Mouse (Mus musculus) ovary, adult 10 weeks (tissue): ENCODE results near the gene Atp6v1a. TPM values are rescaled to one million over a fixed set of nuclear protein-coding genes. Genes with fewer than 3 reads are reported as not detected.

ENCODE experiments used
- polyA plus RNA-seq: library from polyadenylated mRNA; stranded (reverse); fragments of 350-450 nt; fragmentation: Illumina TruSeq; extraction: RNeasy Lipid Tissue Mini Kit (QIAGEN cat#74804); gene quantifications from one replicate; pipeline ENCODE4 v1.2.3, GENCODE M21; 2014

Gene Atp6v1a
- 114 TPM for polyA plus RNA-seq

DNA sequence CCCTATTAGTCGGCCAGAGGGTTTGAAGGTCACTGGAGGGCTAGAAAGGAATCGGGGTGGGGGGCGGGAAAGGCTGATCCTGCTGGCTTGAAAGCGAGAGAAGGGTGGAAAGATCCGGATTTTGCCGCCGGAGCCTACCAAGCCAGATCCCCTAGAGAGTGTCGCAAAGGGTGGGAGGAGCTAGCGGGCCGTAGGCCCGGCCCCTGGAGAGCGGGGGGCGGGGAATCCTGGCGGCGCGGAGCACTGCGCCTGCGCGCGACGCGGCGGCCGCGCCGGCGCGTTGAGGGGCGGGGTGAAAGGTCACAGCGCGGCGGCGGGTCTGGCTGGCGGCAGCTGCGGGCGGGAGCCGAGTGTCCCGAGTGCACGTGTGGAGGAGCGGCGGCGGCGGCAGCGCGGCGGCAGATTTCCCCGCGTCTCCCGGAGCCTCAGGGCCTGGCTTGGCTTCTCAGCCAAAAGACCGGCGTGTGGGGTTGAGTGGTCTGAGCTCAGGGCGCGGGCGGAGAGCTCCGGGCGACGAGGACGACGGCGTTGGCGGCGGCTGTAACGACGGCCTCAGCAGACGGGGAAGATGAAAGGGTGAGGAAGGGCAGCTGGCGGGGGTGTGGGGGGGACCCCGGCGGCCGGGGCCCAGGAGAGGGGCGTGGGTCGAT is at the start of gene Atp6v1a, which contains the start of gene Naa50:
TSS of gene Atp6v1a (minus strand) at position 170 of the 650 bp plus-strand sequence.
TSS of gene Naa50 (plus strand) at position 295 of the 650 bp plus-strand sequence.

DNA sequence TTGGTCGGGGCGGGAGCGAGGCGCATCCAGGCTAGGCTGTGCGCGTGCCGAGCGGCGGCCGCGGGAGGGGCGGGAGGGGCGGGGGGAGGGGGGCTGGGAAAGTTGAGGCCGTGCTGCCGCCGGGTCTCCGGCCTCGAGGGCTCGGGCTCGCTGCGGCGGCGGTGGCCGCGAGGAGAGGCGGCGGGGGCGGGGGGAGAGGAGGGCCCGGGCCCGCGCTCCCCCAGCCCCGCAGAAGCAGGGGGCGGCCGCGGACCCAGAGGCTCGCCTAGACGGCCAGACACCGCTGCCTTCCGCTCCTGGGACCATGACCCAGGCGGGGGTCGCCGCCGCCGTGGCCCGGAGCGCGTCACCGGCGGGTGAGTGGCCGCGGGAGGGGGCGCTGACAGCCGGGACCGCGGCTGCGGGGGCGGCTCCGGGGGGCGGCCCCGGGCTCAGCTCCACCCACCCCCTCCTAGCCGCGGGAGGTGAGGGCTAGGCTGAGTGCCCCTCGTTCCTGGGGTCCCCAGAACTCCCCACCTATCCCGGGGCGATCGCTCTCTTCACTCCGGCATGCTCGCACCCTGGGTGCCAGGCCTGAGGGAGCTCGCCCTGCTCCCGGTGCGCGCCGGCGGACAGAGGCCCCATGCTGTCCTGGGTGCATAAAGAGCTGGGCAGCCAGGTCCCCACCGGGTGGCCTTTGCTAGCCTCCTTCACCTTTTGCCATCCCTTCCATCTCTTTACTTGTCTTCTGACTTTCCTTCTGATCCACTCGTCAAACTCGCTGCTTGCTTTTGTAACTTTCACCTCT is 33.8 kb upstream of the Atp6v1a start, which contains the start of gene Usf3:
TSS of gene Usf3 (plus strand) at position 92 of the 787 bp plus-strand sequence.

DNA sequence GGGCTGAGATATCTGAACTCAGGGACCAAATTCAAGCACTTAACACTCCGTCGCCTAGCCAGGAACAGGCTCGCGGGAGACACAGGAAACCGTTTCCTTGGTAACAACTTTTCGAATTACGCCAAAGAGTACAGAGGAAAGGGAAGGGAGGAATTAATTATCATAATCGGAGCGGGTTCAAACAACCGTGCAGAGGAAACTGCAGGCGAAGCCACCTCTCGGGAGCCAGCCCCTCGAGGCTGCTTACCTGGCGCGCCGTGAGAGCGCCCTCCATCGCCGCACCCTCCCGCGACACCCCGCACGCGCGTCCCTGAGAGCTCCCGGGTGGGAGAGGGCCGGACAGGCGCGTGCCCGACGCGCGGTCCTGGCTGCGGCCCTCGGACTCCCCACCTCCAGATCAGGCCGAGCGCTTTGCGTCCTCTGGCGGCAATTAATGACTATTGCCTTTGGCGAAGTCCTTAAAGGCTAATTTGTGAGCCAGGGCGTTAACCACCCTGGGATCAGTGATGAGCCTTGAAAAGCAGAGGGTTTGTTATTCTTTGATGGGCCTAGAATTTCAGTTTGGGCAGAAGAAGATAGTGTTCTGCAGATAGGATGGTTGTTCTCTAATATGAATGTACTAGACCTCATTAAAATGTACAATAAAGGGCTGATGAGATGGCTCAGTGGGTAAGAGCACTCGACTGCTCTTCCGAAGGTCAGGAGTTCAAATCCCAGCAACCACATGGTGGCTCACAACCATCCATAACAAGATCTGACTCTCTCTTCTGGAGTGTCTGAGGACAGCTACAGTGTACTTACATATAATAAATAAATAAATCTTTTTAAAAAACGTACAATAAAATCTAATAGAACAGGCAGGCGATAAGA is 76.2 kb downstream of the Atp6v1a start, which contains the start of gene Gramd1c:
TSS of gene Gramd1c (minus strand) at position 321 of the 870 bp plus-strand sequence.

Other genes starting within 250 kb of the Atp6v1a start
- 14.2 TPM for gene Ccdc191, start 249.9 kb downstream of the Atp6v1a start, polyA plus RNA-seq
- gene Qtrt2, start 212.9 kb downstream of the Atp6v1a start, polyA plus RNA-seq = 27.0 TPM
- gene Zdhhc23, start 159.9 kb downstream of the Atp6v1a start, polyA plus RNA-seq = 10.3 TPM
- gene Gramd1c, start 76.4 kb downstream of the Atp6v1a start, polyA plus RNA-seq = 12.0 TPM
- gene Naa50, start 125 bp upstream of the Atp6v1a start, polyA plus RNA-seq = 554 TPM
- gene Usf3, start 33.5 kb upstream of the Atp6v1a start, polyA plus RNA-seq = 28.5 TPM
- gene Sidt1, start 193.5 kb upstream of the Atp6v1a start, polyA plus RNA-seq = 1.00 TPM
- 25.3 TPM for gene Spice1, start 207.4 kb upstream of the Atp6v1a start, polyA plus RNA-seq